Mouse (Mus musculus): ENCODE data around the gene Vmn2r65. TPM values are rescaled to one million over a fixed set of nuclear protein-coding genes. Genes with fewer than 3 reads are reported as not detected.

Gene Vmn2r65
- not detected in 4 replicates for total RNA-seq (2023; ENCODE audit: inconsistent age)

DNA sequence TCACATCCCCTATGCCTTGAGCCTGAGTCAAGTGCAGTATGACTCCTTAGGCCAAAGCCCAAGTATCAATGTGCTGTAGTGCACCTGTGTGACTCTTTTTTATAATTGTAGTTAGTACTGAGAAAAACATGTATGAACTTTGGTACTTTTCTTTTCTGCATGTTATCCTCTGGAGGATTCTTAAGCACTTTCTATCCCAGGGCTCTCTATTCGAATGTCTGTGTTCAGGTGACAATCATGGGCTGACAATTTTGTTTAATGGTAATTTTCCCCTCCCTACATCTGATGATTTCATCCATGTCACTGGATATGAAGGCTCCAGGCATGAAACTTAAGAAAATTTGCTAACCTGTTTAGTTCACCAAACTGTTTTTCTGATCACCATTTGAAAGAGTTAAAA lies at the start of gene Vmn2r65:
Vmn2r65 (minus strand) TSS at position 101 of the 400 bp plus-strand sequence.

GRCm38 (mm10) chr7:85012168-85012567 lies 48.3 kb upstream of the Vmn2r65 start, which contains the start of gene Vmn2r66:
TSS of gene Vmn2r66 (minus strand) at chr7:85012268.

Other genes starting within 250 kb of the Vmn2r65 start
- gene Olfr291, start 110.6 kb downstream of the Vmn2r65 start, total RNA-seq (2023; ENCODE audit: inconsistent age) = not detected in 4 replicates
- not detected in 4 replicates for gene Vmn2r66, start 48.2 kb upstream of the Vmn2r65 start, total RNA-seq (2023; ENCODE audit: inconsistent age)
- not detected in 4 replicates for gene Vmn2r67, start 191.9 kb upstream of the Vmn2r65 start, total RNA-seq (2023; ENCODE audit: inconsistent age)

Data from B cell, adult (primary cell).